Mouse (Mus musculus): ENCODE data around the gene Gm28047.

Gene Gm28047

GRCm38 (mm10) chr15:102498322-102498721 is 126.5 kb downstream of the Gm28047 start:
- no peak for DNase-seq (ENCODE audit: low spot score)

DNA sequence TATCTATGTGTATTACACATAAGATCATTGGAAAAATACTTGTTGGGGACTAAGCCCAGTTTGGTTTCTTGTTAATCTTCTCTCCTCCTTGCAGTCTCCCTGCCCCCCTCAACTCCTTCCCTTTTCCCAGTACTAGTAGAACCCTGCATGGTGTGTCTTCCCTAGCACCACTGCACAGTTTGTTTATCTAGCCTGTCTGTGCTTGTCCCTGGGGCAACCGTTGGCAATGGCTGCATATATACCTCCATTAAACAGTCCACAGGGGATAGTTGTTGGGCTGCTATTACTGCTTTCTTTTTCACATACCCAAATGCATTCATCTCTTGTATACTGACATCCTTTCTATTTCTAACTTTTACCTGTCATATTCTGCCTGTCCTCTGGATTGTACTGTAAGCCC is 137.2 kb downstream of the Gm28047 start:
- DNase-seq (ENCODE audit: low spot score): no peak

- no peak for DNase-seq (ENCODE audit: low spot score)
These were observed 139.0 kb downstream of the Gm28047 start for GRCm38 (mm10) chr15:102485853-102486252.

- DNase-seq (ENCODE audit: low spot score): no peak
These were observed 141.7 kb downstream of the Gm28047 start for GRCm38 (mm10) chr15:102483136-102483535.

DNA sequence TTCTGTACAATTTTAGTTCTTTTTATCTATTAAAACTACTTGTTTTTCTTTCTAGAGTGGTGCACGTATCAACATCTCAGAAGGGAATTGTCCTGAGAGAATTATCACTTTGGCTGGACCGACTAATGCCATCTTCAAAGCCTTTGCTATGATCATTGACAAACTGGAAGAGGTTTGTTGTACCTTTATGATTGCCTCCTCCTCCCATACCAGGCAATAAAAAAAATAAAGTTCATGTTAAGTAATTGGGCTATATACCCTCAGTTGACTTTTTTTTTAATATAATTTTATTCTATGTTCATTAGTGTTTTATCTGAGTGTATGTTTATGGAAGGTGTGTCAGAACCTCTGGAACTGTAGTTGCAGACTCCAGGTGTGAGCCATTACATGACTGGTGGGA is 150.3 kb downstream of the Gm28047 start:
- DNase-seq (ENCODE audit: low spot score): no peak
